Mouse (Mus musculus) lung, postnatal 4 days (tissue): ENCODE data around the gene Srsf10.

Experiments used
- DNase-seq, 2 experiments: peaks; one replicate each; pipeline ENCODE4 v3.0.0; 2021

Gene Srsf10

DNA sequence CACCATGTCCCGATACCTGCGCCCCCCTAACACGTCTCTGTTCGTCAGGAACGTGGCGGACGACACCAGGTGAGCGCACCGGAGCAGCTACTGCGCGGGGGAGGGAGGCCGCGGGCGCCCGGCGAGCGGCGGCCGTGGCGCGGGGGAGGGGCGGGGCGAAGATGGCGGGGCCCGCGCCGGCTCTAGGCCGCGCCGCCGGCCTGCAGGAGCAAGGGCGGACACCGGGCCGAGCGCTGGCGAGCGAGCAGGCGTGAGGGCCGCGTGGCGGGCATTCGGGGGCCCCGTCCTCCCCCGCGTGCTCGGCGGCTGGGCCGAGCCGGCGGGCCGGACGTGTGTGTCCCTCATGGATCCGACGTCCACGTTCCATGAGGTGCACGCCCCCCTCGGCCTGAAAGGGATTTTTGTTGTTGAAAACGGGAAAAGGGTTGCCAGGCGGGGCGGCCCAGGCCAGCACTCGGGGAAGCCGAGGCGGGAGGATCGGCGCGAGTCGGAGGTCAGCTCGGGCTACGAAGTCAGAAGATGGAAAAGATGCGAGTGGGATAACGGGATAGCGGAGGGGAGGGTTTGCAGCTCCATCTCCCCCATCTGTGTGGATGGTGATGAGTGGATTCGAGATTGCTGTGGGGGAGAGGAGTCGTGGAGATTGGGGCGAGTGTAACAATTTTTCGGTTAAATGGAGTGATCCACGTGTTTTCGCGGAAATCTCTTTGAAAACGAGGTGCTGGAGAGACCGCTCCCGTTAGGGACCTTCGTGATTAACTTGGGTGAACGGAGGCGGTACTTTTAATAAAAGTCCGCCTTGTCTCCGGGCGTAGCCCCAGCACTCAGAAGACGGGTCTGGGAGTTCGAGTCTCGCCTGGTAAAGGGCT, 910 bp downstream of the Srsf10 start:
- peak; percentile 78 to 82 for DNase-seq

DNA sequence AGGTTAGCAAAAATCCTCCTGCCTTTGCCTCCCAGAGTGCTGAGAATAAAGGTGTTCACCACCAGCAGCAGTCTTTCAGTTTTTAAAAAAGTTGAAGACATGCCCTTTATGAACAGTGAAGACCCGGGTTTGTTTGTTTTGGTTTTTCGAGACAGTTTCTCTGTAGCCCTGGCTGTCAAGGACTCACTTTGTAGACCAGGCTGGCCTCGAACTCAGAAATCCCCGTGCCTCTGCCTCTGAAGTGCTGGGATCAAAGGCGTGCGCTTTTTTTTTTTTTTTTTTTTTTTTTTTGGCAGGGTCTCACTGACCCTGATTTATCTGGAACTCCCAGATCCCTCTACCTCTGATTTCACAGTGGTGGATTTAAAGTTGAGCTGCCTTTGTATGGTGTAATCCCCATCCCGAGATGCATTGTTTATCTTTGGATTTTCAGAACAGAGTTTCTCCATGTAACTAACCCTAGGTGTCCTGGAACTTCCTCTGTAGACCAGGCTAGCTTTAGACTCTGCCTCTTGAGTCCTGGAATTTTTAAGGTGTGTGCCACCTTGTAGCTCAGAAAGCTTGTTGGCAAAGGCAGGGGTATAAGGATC, 2.1 kb downstream of the Srsf10 start:
- DNase-seq = no peak

DNA sequence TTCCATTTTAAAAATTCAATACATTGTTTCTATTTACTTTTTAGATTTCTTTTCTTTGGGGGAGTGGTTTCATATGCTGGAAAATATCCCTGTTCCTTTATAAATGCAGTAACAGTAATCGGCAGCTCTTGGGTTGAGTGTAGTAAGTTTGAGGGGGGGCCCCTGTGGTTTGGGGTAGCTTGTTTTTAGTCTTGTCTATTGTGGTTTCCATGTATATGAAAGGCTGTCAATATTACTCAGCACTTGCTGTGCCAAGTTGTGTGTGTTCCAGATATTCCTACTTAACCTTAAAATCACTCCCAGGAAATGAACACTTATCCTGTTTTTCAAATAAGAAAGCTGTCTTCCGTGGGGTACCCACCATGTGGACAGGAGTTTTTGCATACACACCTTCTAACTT, 13.4 kb downstream of the Srsf10 start:
- no peak for DNase-seq

DNA sequence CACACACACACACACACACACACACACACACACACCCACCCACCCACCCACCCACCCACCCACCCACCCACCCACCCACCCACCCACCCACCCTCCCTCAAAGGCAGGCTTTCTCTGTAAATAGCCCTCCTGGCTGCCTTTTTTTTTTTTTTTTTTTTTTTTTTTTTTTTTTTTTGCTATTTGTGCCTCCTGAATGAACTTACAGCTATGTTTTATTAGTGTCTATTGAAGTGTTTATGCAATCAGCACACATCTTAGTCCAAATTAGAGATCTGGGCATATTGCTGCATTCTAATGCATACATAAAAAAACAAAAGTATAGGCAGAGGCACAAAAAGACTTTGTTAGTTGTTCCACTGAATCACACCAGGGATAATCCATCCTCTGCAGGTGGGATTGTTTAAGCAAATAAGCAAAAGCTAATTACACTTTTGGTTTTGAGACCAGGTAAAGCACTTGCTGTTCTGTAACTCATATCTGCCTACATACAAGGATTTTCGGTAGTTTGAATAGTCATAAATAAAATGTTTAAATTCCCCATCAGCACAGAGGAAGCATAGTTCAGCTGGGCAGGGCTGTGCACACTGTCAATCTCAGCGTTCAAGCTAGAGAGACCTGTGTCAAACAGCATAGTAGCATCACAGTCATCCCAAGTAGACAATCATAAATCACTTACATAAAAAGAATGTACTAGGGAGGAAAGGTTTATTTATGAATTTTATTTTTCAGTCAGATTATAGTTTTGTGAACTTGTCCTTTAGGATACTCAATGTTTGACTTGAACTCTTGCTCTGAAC, 14.9 kb downstream of the Srsf10 start:
- DNase-seq = no peak

DNA sequence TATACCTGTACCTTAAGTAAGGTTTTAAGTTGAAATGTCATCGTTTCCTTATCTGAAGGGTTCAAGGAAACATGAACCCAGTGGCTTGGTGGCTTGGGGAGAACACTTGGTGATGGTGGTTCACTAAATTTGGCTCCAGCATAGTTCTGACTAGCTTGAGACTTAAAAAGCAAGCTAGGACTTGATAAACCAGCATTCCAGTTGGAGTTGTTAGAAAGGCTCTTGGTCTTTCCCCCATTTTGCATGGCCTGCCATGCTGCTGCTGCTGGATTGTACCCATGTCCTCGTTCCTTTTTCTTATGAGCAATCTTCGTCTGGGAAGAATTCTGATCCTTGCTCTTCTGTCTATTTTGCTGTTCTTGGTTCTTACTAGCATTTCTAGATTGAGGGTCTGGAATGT, 16.5 kb downstream of the Srsf10 start:
- DNase-seq = no peak

DNA sequence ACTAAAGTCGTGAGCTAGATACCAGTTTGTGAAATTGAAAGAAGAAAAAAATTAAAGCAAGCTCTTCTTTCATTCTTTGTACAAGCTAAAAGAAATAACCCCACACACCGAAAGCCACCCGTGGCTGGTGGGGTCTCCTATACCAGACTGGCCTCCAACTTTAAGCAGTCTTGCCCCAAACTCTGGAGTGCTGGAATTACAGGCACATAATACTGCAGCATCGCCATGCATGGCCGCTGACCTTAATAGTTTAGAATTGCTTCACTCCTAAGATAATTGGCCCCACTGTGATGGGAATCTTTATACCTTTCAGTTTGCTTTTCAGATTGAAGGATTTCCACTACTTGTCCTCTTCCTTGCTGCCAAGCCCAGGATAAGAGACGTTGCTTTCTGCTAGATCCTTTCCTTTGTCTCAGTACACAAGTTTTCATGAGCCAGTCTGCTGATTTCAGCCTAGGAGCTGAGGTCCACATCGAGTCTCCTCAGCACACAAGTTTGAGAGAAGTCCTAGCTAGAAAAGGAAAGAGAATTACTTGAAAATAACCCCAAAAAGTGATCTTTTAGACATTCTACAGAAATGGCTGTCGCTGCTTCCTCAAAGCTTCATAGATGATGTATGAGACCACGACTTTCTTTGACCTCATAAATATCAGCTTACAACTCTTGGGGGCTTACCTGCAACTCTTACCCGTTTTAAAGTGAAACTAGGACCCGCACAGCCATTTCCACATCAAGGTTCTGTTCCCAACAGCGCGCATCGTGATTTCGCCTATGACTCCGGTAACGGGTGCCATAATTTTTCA, 17.2 kb downstream of the Srsf10 start:
- DNase-seq = no peak

DNA sequence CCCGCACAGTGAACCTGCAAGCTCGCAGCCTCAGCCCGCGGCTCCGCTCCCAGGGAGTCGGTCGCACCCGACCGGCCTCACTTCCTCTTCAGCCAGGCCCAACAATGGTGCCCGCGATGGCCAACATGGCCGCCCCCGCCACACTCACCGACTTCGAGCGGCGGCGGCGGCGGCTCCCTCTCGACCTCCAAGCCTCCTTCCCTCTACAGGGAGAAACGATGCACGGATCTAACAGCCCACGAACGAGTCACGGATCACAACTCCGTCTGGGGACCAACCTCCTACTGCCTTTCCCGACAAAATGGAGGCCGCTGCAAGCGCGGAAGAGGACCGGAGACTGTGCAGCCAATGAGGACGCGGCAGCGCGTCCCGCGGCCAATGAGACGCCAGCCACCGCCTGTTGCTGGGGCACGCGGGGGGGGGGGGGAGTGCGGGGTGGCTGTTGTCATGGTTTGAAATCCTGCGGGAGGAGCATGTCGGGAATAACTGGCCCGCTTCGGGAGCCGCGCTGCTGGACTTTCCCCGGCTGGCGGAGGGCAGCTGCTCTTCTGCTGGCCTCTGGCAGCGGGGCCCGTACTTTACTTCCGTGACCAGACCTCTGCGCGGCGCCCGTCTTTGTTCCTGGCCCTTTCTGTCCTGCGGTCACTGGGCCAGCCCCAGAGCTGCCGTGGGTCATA, 18.1 kb downstream of the Srsf10 start, which contains the start of gene Pnrc2:
Gene Pnrc2, minus strand, starts transcription at position 325 of the 677 bp plus-strand sequence.
- peak; percentile 92 to 96 for DNase-seq

DNA sequence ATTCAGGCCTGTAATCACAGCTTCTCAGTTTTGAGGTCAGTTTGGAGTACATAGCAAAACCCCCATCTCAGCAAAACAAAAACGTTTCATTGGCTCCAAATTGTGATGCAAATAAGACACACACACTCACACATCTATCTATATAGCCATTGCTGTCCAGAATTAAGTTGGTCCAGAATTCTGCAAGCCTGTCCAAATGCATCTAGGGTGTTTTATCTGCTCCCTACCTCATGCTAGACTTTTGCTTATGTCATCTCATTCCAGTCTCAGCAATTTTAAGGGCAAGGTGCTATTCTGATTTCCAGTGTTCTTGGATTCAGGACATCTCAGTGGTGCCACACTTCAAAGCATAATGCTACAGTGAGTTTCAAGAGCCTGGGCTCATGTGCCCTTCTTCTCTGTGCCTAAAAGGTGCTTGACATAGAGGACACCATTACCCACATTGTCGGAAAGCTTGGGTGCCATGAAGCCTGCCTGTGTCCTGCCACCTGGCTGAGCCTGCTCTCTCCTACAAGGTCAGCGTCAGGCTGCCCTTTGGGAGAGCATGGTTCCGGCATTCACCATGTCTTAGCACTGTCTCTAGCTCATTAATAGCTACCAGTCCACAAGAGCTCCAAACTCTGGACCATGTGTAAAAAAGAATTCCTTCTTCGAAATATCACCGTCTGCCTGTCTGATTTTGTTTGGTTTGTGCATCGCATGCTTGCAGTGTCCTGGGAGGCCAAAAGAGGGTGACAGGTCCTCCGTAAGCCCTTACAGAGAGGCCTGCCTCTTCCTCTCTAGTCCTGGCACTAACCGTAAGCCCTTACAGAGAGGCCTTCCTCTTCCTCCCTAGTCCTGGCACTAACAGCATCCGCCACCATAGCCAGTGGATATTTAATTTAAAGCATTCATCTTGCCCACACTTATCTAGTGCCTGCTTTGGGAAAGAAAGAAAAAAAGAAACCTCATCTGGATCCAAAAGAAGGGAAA, 19.3 kb downstream of the Srsf10 start:
- DNase-seq = no peak

DNA sequence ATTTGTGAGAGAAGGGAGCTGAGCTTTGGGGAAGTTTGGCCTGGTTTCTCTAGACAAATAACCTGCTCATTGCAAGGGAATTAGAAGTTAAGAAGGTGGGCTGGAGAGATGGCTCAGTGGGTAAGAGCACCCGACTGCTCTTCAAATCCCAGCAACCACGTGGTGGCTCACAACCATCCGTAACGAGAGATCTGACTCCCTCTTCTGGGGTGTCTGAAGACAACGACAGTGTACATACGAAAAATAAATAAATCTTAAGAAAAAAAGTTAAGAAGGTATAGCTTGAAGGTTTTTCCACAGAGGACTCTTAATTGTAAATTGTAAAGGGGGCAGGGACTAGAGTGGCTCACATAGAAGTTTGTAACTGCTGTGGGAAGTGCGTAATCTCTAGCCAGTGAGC, 20.0 kb downstream of the Srsf10 start:
- no peak for DNase-seq

DNA sequence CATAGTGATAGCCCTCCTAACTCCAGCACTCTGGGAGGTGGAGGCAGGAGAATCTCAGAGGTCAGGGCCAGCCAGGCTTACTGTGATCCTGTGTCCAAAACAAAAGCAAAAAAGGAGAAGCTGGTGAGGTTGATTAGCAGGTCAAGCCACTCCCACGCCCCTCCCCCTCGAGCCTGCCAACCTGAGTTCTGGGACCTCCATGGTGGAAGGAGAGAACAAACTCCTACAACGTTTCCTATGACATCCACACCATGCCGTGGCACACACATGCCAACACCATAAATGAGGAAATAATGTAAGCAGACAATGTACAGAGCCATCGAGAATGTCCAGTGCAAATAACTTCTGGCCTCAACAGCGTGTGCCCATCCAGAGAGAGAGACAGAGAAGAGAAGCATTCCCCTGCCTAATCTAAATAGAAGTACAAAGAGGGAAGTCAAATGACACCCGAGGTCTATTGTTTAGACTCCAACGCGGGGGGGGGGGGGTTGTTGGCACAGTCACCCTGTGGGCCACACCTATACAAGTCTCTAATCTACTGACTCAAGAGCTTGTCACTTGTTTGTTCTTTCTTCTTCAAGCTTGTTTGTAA, 20.5 kb downstream of the Srsf10 start:
- DNase-seq = peak; percentile 77 to 78

DNA sequence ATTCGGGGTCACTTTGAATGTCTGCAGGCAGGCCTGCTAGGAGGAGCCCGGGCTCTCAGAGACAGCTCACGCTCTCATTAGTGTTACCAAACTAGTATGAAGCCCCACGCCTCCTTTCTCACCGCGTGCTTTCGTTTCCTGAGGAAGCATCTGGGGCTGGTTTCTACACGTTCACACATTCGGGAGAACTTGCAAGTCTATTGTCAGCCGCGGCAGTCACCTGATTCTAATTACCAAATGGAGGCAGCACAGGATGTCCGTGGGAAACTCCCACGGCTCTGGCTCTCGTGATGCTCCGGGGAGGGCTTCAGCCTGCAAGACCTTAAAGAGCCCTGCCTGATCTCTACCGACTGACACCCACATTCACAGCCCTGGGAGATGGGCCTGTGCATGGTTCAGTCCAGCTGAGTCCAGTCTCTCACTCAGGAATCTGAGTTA, 21.1 kb downstream of the Srsf10 start:
- DNase-seq = peak; percentile 84 to 89

DNA sequence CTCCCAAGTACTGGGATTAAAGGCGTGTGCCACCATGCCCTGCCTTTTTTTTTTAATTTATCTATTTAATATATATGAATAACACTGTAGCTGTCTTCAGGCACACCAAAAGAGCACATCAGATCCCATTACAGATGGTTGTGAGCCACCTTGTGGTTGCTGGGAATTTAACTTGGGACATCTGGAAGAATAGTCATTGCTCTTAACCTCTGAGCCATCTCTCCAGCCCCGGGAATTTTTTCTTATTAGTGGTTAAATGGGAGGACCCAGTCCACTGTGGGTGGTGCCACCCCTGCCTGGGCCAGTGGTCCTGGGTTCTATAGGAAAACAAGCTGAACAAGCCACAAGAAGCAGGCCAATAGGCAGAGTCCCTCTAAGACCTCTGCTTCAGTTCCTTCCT, 22.2 kb downstream of the Srsf10 start:
- DNase-seq = no peak

DNA sequence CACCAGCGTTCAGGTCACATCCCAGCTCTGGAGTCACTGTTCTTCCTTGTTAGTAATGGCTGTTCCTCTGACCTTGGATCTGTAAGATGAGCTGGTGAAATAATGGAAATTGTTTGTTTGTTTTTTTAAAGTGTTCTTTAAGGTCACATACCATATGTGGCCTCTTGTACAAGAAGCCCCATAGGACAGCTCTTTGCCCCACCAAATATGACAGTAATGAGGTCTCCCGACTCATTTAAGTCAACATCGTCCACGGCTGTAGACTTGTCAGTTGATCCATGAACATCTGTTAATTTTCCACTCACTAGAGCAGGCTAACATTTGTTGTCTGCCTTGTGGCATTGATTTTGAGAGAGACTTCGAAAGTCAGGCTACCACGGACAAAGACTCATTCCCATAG, 23.5 kb downstream of the Srsf10 start:
- no peak for DNase-seq

DNA sequence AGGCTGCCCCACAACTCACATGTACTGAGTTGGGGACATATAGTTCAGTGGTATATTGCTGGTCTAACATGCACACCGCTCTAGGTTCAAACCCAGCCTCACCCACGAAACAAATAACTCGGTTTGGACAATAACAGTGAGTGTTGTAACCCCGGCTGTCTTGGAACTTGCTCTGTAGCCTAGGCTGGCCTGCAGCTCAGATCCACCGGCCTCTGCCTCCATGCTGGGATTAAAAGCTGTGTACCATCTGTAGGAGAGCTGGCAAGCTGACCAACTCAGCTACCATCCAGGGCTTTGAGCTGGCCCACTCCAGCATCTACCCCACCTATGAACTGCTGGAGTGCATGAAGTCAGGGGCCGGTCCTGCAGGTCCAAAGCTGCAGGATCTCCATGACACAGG, 24.5 kb downstream of the Srsf10 start:
- no peak for DNase-seq

DNA sequence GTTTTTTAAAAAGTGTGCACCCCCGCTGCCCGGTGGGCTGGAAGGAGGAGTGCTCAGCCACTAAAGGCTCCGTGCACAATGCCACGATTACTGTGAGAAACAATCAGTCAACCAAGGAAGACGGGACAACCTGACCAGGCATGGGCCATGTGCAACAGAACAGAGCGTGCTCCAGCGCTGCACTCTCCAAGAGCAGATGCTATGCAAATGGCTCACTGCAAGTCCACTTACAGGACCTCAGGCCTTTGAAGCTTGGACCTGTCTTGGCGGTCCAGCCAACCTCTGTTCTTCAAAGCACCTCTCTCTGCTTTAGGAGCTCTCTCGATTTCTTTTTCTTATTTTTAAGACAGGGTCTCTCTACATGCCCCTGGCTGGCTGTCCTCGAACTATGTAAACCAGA, 25.0 kb downstream of the Srsf10 start:
- no peak for DNase-seq

DNA sequence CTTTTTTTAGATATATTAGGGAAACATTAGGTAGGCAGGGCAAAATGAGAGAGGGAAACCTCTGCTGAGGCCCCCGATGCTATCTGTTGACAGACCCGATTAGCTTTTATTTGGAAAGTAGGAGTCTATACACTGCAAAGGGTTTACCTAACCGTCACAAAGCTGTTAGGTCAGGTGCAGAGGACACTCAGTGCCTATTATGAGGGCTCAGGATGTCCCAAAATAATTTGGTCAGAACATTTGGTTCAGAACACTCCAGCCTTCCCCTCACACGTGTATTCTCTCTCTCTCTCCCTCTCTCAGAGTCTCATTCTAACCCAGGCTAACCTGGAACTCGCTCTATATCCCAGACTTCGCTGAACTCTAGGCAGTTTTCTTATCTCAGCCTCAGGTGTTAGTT, 26.5 kb downstream of the Srsf10 start:
- DNase-seq = no peak

DNA sequence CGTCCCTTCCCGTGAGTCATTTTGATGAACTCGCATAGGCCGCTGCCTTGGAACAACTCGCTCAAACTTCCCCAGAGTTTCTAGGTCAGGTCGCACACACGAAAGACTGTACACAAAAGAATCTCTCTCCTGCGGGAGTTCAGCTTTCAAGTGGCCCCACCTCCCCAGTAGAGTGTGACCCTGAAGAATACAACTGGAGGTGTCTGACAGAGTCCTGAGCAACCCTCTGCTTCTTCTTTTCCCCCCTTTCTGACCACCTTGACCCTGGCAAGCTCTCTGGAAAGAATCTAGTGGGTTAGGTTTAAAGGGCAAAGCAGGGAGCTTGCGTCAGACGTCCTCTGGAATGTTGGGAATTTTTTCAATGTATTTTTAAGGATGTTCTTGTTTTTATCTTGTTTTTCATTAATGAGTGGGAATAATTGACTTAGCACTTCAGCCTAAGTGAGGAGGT, 27.9 kb downstream of the Srsf10 start:
- peak in 1 of 2 experiments; percentile 28 for DNase-seq

DNA sequence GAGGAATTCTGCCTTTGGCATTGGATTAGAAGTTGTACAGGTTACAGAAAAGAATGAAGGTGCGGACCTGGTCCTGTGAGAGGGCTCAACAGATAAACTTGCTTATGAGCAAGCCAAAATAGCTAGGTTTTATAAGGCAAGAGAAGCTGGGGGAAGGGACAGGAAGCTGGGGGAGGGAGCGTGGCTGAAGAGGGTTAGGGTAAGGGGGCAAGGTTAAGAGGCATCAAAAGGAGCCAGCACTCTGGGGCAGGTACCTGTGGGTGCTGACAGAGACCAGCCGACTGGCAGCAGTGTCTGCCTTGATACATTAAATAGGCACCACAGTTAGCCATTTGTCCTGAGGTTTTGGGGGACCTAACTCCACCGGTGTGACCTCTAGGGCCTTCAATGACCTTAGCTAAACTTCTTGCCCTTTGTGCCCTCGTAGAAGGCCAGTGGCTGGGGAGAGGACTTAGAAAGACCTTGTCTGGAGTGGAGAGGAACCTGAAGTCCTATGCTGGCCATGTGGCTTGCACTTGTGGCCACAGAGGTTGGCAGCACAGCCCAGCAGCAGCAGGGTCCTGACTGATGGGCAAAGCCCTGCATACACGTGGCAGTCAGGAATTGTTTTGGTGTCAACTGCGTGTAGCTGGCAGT, 28.5 kb downstream of the Srsf10 start:
- no peak for DNase-seq

DNA sequence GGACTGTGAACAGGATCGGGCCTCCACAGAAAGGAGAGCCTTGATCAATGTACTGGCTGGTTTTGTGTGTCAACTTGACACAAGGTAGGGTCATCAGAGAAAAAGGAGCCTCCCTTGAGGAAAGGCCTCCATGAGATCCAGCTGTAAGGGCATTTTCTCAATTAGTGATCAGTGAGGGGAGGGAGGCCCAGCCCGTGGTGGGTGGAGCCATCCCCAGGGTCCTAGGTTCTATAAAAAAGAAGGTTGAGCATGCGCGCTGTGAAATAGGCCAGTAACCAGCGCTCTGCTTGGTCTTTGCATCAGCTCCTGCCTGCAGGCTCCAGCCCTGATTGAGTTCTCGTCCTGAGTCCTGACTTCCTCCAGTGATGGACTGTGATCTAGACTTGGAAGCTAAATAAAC, 29.0 kb downstream of the Srsf10 start:
- no peak for DNase-seq

DNA sequence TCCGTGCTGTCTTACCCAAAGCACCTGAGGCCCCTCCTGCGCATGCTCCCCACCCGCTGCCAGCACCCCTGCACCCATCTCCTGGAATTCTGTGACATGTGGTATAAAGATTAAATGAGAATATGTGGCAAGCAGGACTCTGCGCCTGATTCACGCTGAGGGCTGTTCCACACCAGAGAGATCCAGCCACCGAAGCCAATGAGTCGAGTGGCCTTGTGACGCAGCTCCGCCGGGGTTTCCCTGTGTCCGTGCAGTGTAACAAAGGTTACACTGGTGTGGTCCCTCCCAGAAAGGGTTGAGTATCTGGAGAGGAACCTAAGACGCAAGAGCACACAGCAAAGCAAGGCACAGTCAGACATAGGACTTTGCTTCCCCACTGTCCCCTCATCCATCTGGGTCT, 30.1 kb downstream of the Srsf10 start:
- no peak for DNase-seq
